Mouse (Mus musculus) ES-E14 (cell line): ENCODE data around the gene Tcerg1l.

Experiments
- CHD2 ChIP-seq: IDR thresholded peaks from 2 replicates; pipeline ENCODE4 v1.6.1; 2014; ENCODE audit warnings: mild to moderate bottlenecking, low read depth, low read length, inconsistent platforms
- HCFC1 ChIP-seq: IDR thresholded peaks from 2 replicates; pipeline ENCODE4 v1.6.1; 2012; ENCODE audit warnings: low read length, inconsistent platforms, borderline replicate concordance; ENCODE audit not compliant: insufficient read depth
- MAFK ChIP-seq: IDR thresholded peaks from 2 replicates; pipeline ENCODE4 v1.6.1; 2014; ENCODE audit warnings: mild to moderate bottlenecking, low read depth, low read length, inconsistent platforms; ENCODE audit not compliant: insufficient read depth
- ZC3H11A ChIP-seq: IDR thresholded peaks from 2 replicates; pipeline ENCODE4 v1.6.1; 2012; ENCODE audit warnings: low read depth, mild to moderate bottlenecking, inconsistent platforms, low read length, borderline replicate concordance

DNA sequence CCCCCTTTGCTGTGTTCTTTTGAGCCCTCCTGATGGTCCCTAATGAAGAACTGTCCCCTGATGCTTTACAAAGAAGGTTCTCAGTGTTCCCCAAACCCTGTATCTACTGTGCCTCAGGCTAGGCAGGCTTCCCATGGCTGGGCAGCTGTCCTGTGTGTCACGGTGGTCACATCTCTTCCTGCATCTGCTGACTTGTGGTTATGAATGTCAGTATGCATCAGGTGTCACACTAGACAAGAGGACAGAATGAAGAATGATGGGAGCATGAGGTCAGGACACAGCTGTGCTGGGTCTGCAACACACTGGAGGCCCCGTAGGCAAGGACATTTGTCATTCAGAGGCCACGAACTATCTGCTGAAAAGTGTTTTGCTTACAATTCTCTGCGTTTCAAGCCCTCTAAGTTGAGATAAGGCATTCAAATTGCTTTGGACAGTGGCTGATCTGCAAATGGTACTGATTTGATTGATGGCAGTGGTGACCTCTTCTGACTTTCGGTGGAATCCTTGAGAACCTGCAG, 159.8 kb downstream of the Tcerg1l start:
- TF ChIP-seq MAFK: no peak
- no peak for TF ChIP-seq ZC3H11A
- no peak for TF ChIP-seq HCFC1
- no peak for TF ChIP-seq CHD2
